Mouse (Mus musculus) stomach, postnatal 0 days (tissue): ENCODE data around the gene Lgals12.

Experiments
- CTCF ChIP-seq: IDR thresholded peaks from 2 replicates; pipeline ENCODE4 v1.5.1; 2016; ENCODE audit warnings: antibody characterized with exemption, low read depth, mild to moderate bottlenecking, moderate library complexity
- EP300 ChIP-seq: optimal IDR thresholded peaks from 2 replicates; pipeline ENCODE3; 2016; ENCODE audit warnings: antibody characterized with exemption

DNA sequence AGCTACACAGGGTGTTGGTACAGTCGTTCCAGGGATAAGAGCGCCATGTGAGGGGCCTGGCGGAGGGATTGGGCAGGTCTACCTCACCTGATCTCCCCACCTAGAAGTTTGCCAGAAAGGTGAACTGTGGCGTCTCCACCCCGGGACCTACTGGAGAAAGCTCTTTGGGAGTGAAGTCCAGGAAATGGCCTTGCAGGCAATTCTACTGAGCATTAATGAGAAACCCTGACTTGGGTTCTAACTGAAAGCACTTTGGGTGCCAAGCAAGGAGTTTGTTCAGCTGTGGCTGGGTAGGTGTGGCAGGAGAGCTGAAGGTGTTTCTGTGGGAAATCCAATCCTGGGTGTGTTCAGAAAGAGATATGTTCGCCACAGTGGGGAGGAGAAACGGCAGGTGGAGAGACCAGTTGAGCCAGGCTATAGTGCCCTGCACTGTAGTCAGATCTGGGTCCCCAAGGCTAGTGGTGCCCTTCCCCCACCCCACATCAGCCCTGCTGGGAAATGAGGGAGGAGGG, 753 bp upstream of the Lgals12 start:
- TF ChIP-seq CTCF (no peak), EP300 (no peak)
